Mouse (Mus musculus): ENCODE data around the gene Rdh16. TPM values are rescaled to one million over a fixed set of nuclear protein-coding genes. Genes with fewer than 3 reads are reported as not detected.
"Not testable (repeated sequence)": the region's sequence is repeated elsewhere in the genome, so short reads cannot be mapped to it uniquely, and the experiment has no call there.

Gene Rdh16
- total RNA-seq (2021), result under 1 TPM; 0.12 to 0.21 TPM
- long read RNA-seq, experiment 1, result 0 reads
- long read RNA-seq, experiment 2, partial matches to known transcripts, result 0 of 1 reads
- long read RNA-seq, experiment 2, other reads (novel, unspliced or antisense), result 1 of 1 reads

GRCm38 (mm10) chr10:127800891-127801290 lies at the start of gene Rdh16:
Rdh16 (plus strand) TSS chr10:127801152.
- no peak for DNase-seq (ENCODE audit: low spot score in 2 of 2)

GRCm38 (mm10) chr10:127751548-127751947 lies 49.4 kb upstream of the Rdh16 start, which contains the start of gene Gpr182:
Gpr182 (minus strand) TSS chr10:127751732.
- DNase-seq (ENCODE audit: low spot score in 2 of 2), result no peak

- DNase-seq (ENCODE audit: low spot score in 2 of 2), result no peak
Observed at GRCm38 (mm10) chr10:127754566-127755166, 46.3 kb upstream of the Rdh16 start.

- DNase-seq (ENCODE audit: low spot score in 2 of 2), result no peak
Observed at GRCm38 (mm10) chr10:127755246-127755645, 45.7 kb upstream of the Rdh16 start.

- DNase-seq (ENCODE audit: low spot score in 2 of 2), result no peak
Observed at GRCm38 (mm10) chr10:127755770-127756468, 45.0 kb upstream of the Rdh16 start.

GRCm38 (mm10) chr10:127759181-127760110 lies 41.5 kb upstream of the Rdh16 start, which contains the start of the genes Rdh1 and Rdh16f1:
Rdh1 (plus strand) TSS chr10:127759721.
Rdh16f1 (plus strand) TSS chr10:127759787.
- DNase-seq (ENCODE audit: low spot score in 2 of 2), result no peak

- not testable (repeated sequence) for DNase-seq (ENCODE audit: low spot score in 2 of 2)
Observed at GRCm38 (mm10) chr10:127762926-127763325, 38.0 kb upstream of the Rdh16 start.

GRCm38 (mm10) chr10:127763914-127764680 lies 36.9 kb upstream of the Rdh16 start:
- DNase-seq (ENCODE audit: low spot score in 2 of 2), result no peak

GRCm38 (mm10) chr10:127766564-127766963 lies 34.4 kb upstream of the Rdh16 start:
- no peak for DNase-seq (ENCODE audit: low spot score in 2 of 2)

- DNase-seq (ENCODE audit: low spot score in 2 of 2), result no peak
Observed at GRCm38 (mm10) chr10:127776011-127776410, 24.9 kb upstream of the Rdh16 start, which contains the start of gene Rdh9. Rdh9 (plus strand) TSS chr10:127776386.

- DNase-seq (ENCODE audit: low spot score in 2 of 2), result not testable (repeated sequence)
Observed at GRCm38 (mm10) chr10:127782321-127782720, 18.6 kb upstream of the Rdh16 start.

- not testable (repeated sequence) for DNase-seq (ENCODE audit: low spot score in 2 of 2)
Observed at GRCm38 (mm10) chr10:127785411-127785810, 15.5 kb upstream of the Rdh16 start.

GRCm38 (mm10) chr10:127799295-127799694 lies 1.7 kb upstream of the Rdh16 start:
- DNase-seq (ENCODE audit: low spot score in 2 of 2), result no peak

- DNase-seq (ENCODE audit: low spot score in 2 of 2), result no peak
Observed at GRCm38 (mm10) chr10:127801612-127802011, 660 bp downstream of the Rdh16 start.

- no peak for DNase-seq (ENCODE audit: low spot score in 2 of 2)
Observed at GRCm38 (mm10) chr10:127802236-127802635, 1.3 kb downstream of the Rdh16 start.

GRCm38 (mm10) chr10:127804416-127804815 lies 3.5 kb downstream of the Rdh16 start:
- DNase-seq (ENCODE audit: low spot score in 2 of 2), result no peak

- no peak for DNase-seq (ENCODE audit: low spot score in 2 of 2)
Observed at GRCm38 (mm10) chr10:127815888-127816287, 14.9 kb downstream of the Rdh16 start.

- not testable (repeated sequence) for DNase-seq (ENCODE audit: low spot score in 2 of 2)
Observed at GRCm38 (mm10) chr10:127817268-127817910, 16.4 kb downstream of the Rdh16 start.

GRCm38 (mm10) chr10:127821806-127822205 lies 20.9 kb downstream of the Rdh16 start:
- not testable (repeated sequence) for DNase-seq (ENCODE audit: low spot score in 2 of 2)

GRCm38 (mm10) chr10:127825386-127825785 lies 24.4 kb downstream of the Rdh16 start:
- peak in 1 of 2 experiments; percentile 3 for DNase-seq (ENCODE audit: low spot score in 2 of 2)
